In the genomic region with DNA sequence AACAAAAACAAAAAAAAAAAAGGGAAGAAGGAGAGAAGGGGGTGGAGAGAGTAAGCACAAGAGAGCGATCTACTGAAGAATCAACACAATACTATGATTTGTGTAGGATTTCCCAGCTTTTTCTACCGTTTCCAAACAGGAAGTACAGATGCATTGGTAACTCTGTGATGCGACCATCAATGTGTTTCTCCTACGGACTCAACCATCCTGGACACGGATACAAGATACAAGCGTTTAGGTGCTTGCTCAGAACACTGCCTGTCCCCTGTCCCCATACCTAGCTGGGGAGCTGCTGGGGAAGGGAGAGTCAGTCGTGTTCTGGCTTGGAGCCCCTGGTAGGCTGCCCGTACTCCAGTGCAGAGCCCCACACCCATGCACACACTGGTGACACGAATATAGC, we compare ENCODE assay signal across 28 mouse cellular contexts. TPM values are rescaled to one million over a fixed set of nuclear protein-coding genes. Genes with fewer than 3 reads are reported as not detected.
DNase-seq lines count a peak whose midpoint lies in the region; ATAC-seq and TF ChIP-seq lines count a peak whose summit lies in the region.
"Had no signal": no experiment of that assay in that cellular context is flagged by ENCODE, and none has a peak within 500 bp of the region (broad histone marks: within the 10 kb centered on the region; RNA-seq: fewer than 3 reads in every experiment).

No protein-coding gene starts in this region.

- WGBS in kidney, embryonic 15.5 days = 52% methylated on average over 9 of the region's 9 CpGs
- 50% methylated on average over 9 of the region's 9 CpGs for WGBS in lung, embryonic 15.5 days
- WGBS in lung, adult 2 months = 43% methylated on average over 9 of the region's 9 CpGs

- DNase-seq in gastrocnemius, adult 2 months = peak; percentile 46
- DNase-seq in gastrocnemius, adult 18-20 months (ENCODE audit: low spot score) = no peak
- no peak for DNase-seq in kidney, adult 8-10 months
- DNase-seq in lung, adult 2 months = no peak
- peak; percentile 37 for DNase-seq in MEL-GATA-1-ER (ENCODE audit: extremely low read depth, low read depth)
- DNase-seq in spleen, postnatal 4 days (ENCODE audit: low spot score in 2 of 2) = no peak
- DNase-seq: adrenal gland, adult 2 months; adrenal gland, postnatal 14 days; cerebellum, adult 11-12 months; cerebellum, adult 9-10 months; cerebellum, postnatal 25 days; forebrain, postnatal 0 days; gastrocnemius, postnatal 10 days; gastrocnemius, postnatal 36 days; kidney, adult 11 months had no signal

- intact Hi-C loops in gastrocnemius, adult 2 months (cut with DNase I) = loop anchor here (10.0 kb wide), 1 partner anchor 215 kb away; a partner anchor contains a TSS

- H3K4me2 ChIP-seq in kidney, embryonic 15.5 days = peak overlapping the region; percentile 61; the same call in 1 of the 2 replicates
- H3K4me2 ChIP-seq in lung, embryonic 15.5 days = peak overlapping the region; percentile 65; the same call in 1 of the 2 replicates
- H3K4me2 ChIP-seq: embryonic facial prominence, embryonic 12.5 days; hindbrain, embryonic 12.5 days; hindbrain, embryonic 15.5 days had no signal

- no peak overlapping the region for H3K9ac ChIP-seq in kidney, embryonic 15.5 days
- no peak overlapping the region for H3K9ac ChIP-seq in lung, embryonic 15.5 days
- H3K9ac ChIP-seq: embryonic facial prominence, embryonic 12.5 days; embryonic facial prominence, embryonic 15.5 days; forebrain, postnatal 0 days; heart, embryonic 12.5 days; hindbrain, embryonic 12.5 days; hindbrain, embryonic 15.5 days had no signal

- TF ChIP-seq POLR2A in lung, adult 2 months (IDR thresholded peaks at IDR 0.05; ENCODE audit: borderline replicate concordance, extremely low read depth, low read depth, low read length) = no peak

- H3K4me3 ChIP-seq in gastrocnemius, adult 2 months = no peak overlapping the region
- H3K4me3 ChIP-seq in kidney, embryonic 15.5 days (replicated peaks) = no peak overlapping the region
- no peak overlapping the region; the same call in 1 of the 2 replicates for H3K4me3 ChIP-seq in lung, embryonic 15.5 days
- H3K4me3 ChIP-seq in lung, adult 2 months (replicated peaks; ENCODE audit: extremely low read depth, low read depth, low read length) = no peak overlapping the region
- H3K4me3 ChIP-seq: embryonic facial prominence, embryonic 12.5 days; heart, adult 2 months; heart, embryonic 12.5 days; hindbrain, embryonic 12.5 days; hindbrain, embryonic 15.5 days had no signal

- no peak overlapping the region for H3K27ac ChIP-seq in gastrocnemius, adult 2 months
- H3K27ac ChIP-seq in kidney, embryonic 15.5 days = no peak overlapping the region
- H3K27ac ChIP-seq in lung, embryonic 15.5 days = no peak overlapping the region
- H3K27ac ChIP-seq: embryonic facial prominence, embryonic 12.5 days; heart, adult 2 months; hindbrain, embryonic 12.5 days; hindbrain, embryonic 15.5 days had no signal

- H3K9me3 ChIP-seq in kidney, embryonic 15.5 days (replicated peaks) = no peaks in the 10 kb centered on the region
- H3K9me3 ChIP-seq in lung, embryonic 15.5 days = no peaks in the 10 kb centered on the region
- H3K9me3 ChIP-seq: embryonic facial prominence, embryonic 12.5 days; embryonic facial prominence, embryonic 15.5 days; heart, embryonic 12.5 days; hindbrain, embryonic 12.5 days; hindbrain, embryonic 15.5 days had no signal

- no peak for TF ChIP-seq CTCF in gastrocnemius, adult 2 months (IDR thresholded peaks at IDR 0.05)
- no peak for TF ChIP-seq CTCF in lung, adult 2 months (IDR thresholded peaks at IDR 0.05; ENCODE audit: insufficient read depth, low read length)

- H3K36me3 ChIP-seq in kidney, embryonic 15.5 days = no peaks in the 10 kb centered on the region
- no peaks in the 10 kb centered on the region for H3K36me3 ChIP-seq in lung, embryonic 15.5 days
- H3K36me3 ChIP-seq: embryonic facial prominence, embryonic 12.5 days; embryonic facial prominence, embryonic 15.5 days; heart, embryonic 12.5 days; hindbrain, embryonic 12.5 days; hindbrain, embryonic 15.5 days had no signal

- H3K27me3 ChIP-seq in kidney, embryonic 15.5 days = peaks cover 19% of the 10 kb centered on the region
- peaks cover 6% of the 10 kb centered on the region for H3K27me3 ChIP-seq in lung, embryonic 15.5 days

- H3K4me1 ChIP-seq in kidney, embryonic 15.5 days = peaks cover 15% of the 10 kb centered on the region
- peaks cover 23% of the 10 kb centered on the region for H3K4me1 ChIP-seq in lung, embryonic 15.5 days
- H3K4me1 ChIP-seq in lung, adult 2 months (ENCODE audit: control insufficient read depth, insufficient read depth, low read length) = no peaks in the 10 kb centered on the region

- no peak for ATAC-seq in kidney, embryonic 15.5 days (replicated peaks; ENCODE audit: low FRiP score)
- no peak for ATAC-seq in lung, embryonic 15.5 days (ENCODE audit: borderline replicate concordance, extremely low read depth, low FRiP score, low TSS enrichment)
- ATAC-seq: CD4-positive, CD25-positive, alpha-beta regulatory T cell, adult 4 months had no signal

RNA-seq across cellular contexts. Expression of a gene that starts 1.2 kb away (rescaled TPM):
- total RNA-seq in gastrocnemius, adult 2 months (2021) = under 1 TPM; 0.17 to 0.18 TPM
- under 1 TPM in 1 of 2 experiments, not detected in 1; 0.26 TPM for total RNA-seq in gastrocnemius, adult 18-20 months (2021)
- polyA plus RNA-seq in kidney, embryonic 15.5 days (2015; fragmentation: Nextera tagmentation; extraction: Ambion mirVana) = 0.26 and 0.29 TPM in 2 replicates
- polyA plus RNA-seq in lung, embryonic 15.5 days (2015; fragmentation: Nextera tagmentation; extraction: Ambion mirVana) = 0.44 and 0.77 TPM in 2 replicates
- polyA plus RNA-seq in lung, adult 2 months (2012; rRNA removed) = 0.11 and 0.21 TPM in 2 replicates
- total RNA-seq: adrenal gland, adult 2 months; adrenal gland, postnatal 14 days; common myeloid progenitor, adult 5-6 weeks; granulocyte monocyte progenitor cell, adult 5-6 weeks; heart, adult 2 months; heart, postnatal 25 days; hematopoietic stem cell, adult 5-6 weeks had no signal
- polyA plus RNA-seq: adrenal gland, adult 2 months; heart, adult 2 months had no signal

RNA-seq across cellular contexts. Expression of a gene that starts 6.7 kb away (rescaled TPM):
- total RNA-seq in gastrocnemius, adult 2 months (2021) = 10 to 100 TPM in 1 of 2 experiments, 1 to 10 TPM in 1; 9.6 to 10.5 TPM
- 10 to 100 TPM; 11.8 to 12.2 TPM for total RNA-seq in gastrocnemius, adult 18-20 months (2021)
- 22.5 and 22.6 TPM in 2 replicates for polyA plus RNA-seq in kidney, embryonic 15.5 days (2015; fragmentation: Nextera tagmentation; extraction: Ambion mirVana)
- polyA plus RNA-seq in lung, embryonic 15.5 days (2015; fragmentation: Nextera tagmentation; extraction: Ambion mirVana) = 7.8 and 9.1 TPM in 2 replicates
- 2.5 and 3.2 TPM in 2 replicates for polyA plus RNA-seq in lung, adult 2 months (2012; rRNA removed)
- total RNA-seq: common myeloid progenitor, adult 5-6 weeks; granulocyte monocyte progenitor cell, adult 5-6 weeks had no signal

RNA-seq across cellular contexts. Expression of a gene that starts 41.6 kb away (rescaled TPM):
- total RNA-seq in gastrocnemius, adult 2 months (2021) = 100 to 1,000 TPM in 1 of 2 experiments, 10 to 100 TPM in 1; 73.7 to 104 TPM
- total RNA-seq in gastrocnemius, adult 18-20 months (2021) = 10 to 100 TPM; 71.3 to 96.1 TPM
- 382 and 391 TPM in 2 replicates for polyA plus RNA-seq in kidney, embryonic 15.5 days (2015; fragmentation: Nextera tagmentation; extraction: Ambion mirVana)
- polyA plus RNA-seq in lung, embryonic 15.5 days (2015; fragmentation: Nextera tagmentation; extraction: Ambion mirVana) = 427 and 444 TPM in 2 replicates
- polyA plus RNA-seq in lung, adult 2 months (2012; rRNA removed) = 44.0 and 76.1 TPM in 2 replicates

RNA-seq across cellular contexts. Expression of a gene that starts 43.6 kb away (rescaled TPM):
- 100 to 1,000 TPM; 285 to 430 TPM for total RNA-seq in gastrocnemius, adult 2 months (2021)
- total RNA-seq in gastrocnemius, adult 18-20 months (2021) = 100 to 1,000 TPM; 349 to 691 TPM
- 7.7 and 9.3 TPM in 2 replicates for polyA plus RNA-seq in kidney, embryonic 15.5 days (2015; fragmentation: Nextera tagmentation; extraction: Ambion mirVana)
- 5.8 and 6.7 TPM in 2 replicates for polyA plus RNA-seq in lung, embryonic 15.5 days (2015; fragmentation: Nextera tagmentation; extraction: Ambion mirVana)
- polyA plus RNA-seq in lung, adult 2 months (2012; rRNA removed) = 4.9 and 11.2 TPM in 2 replicates
- total RNA-seq: common myeloid progenitor, adult 5-6 weeks; granulocyte monocyte progenitor cell, adult 5-6 weeks; hematopoietic stem cell, adult 5-6 weeks had no signal
- polyA plus RNA-seq: CD4-positive, CD25-positive, alpha-beta regulatory T cell, adult 4 months had no signal

Comparison
In these comparisons a context has a peak if more than half of its experiments do, and no peak if none do; other contexts are left out.
1. DNase-seq: peak in gastrocnemius, adult 2 months (single experiment) and MEL-GATA-1-ER (single experiment); none in gastrocnemius, adult 18-20 months (single experiment), kidney, adult 8-10 months (0 of 2), lung, adult 2 months (single experiment) and spleen, postnatal 4 days (0 of 2).